Mouse (Mus musculus): ENCODE measurements at regions not wholly inside any gene's neighbourhood (a gene's known extent, or its start where the extent isn't known, plus 50 kb on each side); places are given as distances from the start of the nearest gene placed in this dataset.

GRCm38 (mm10) chr17:62330226-62330625 is 550.9 kb downstream of the Efna5 start:
- 96% methylated on average over 4 of the region's 4 CpGs for WGBS
- no peak for DNase-seq
- Histone ChIP-seq H3K27ac (ENCODE audit: control insufficient read depth, insufficient read depth, low read length) (no peak overlapping the region), H3K27me3 (ENCODE audit: control insufficient read depth, insufficient read depth, low read length) (no peaks in the 10 kb centered on the region), H3K4me1 (replicated peaks; ENCODE audit: control insufficient read depth, insufficient read depth, low read length) (no peaks in the 10 kb centered on the region), H3K36me3 (ENCODE audit: control insufficient read depth, insufficient read depth, low read length) (no peaks in the 10 kb centered on the region), H3K4me3 (ENCODE audit: control insufficient read depth, insufficient read depth, low read length) (no peak overlapping the region)
- TF ChIP-seq CTCF (IDR thresholded peaks at IDR 0.05; ENCODE audit: borderline replicate concordance, control insufficient read depth, extremely low read depth, insufficient read depth, low read length, poor library complexity) (no peak), POLR2A (IDR thresholded peaks at IDR 0.05; ENCODE audit: control insufficient read depth, extremely low read depth, insufficient read depth, low read length, poor library complexity) (no peak)

- Histone ChIP-seq H3K36me3 (ENCODE audit: control insufficient read depth, insufficient read depth, low read length) (no peaks in the 10 kb centered on the region), H3K27ac (ENCODE audit: control insufficient read depth, insufficient read depth, low read length) (no peak overlapping the region), H3K4me3 (ENCODE audit: control insufficient read depth, insufficient read depth, low read length) (no peak overlapping the region), H3K4me1 (replicated peaks; ENCODE audit: control insufficient read depth, insufficient read depth, low read length) (no peaks in the 10 kb centered on the region), H3K27me3 (ENCODE audit: control insufficient read depth, insufficient read depth, low read length) (no peaks in the 10 kb centered on the region)
- DNase-seq: no peak
- no peak for TF ChIP-seq POLR2A (IDR thresholded peaks at IDR 0.05; ENCODE audit: control insufficient read depth, extremely low read depth, insufficient read depth, low read length, poor library complexity)
- TF ChIP-seq CTCF (IDR thresholded peaks at IDR 0.05; ENCODE audit: borderline replicate concordance, control insufficient read depth, extremely low read depth, insufficient read depth, low read length, poor library complexity): no peak
These were observed 554.3 kb downstream of the Efna5 start for GRCm38 (mm10) chr17:62326844-62327243.

GRCm38 (mm10) chr17:62319033-62319432 is 562.1 kb downstream of the Efna5 start:
- Histone ChIP-seq H3K27me3 (ENCODE audit: control insufficient read depth, insufficient read depth, low read length) (no peaks in the 10 kb centered on the region), H3K27ac (ENCODE audit: control insufficient read depth, insufficient read depth, low read length) (no peak overlapping the region), H3K4me3 (ENCODE audit: control insufficient read depth, insufficient read depth, low read length) (no peak overlapping the region), H3K4me1 (replicated peaks; ENCODE audit: control insufficient read depth, insufficient read depth, low read length) (no peaks in the 10 kb centered on the region), H3K36me3 (ENCODE audit: control insufficient read depth, insufficient read depth, low read length) (no peaks in the 10 kb centered on the region)
- TF ChIP-seq POLR2A (IDR thresholded peaks at IDR 0.05; ENCODE audit: control insufficient read depth, extremely low read depth, insufficient read depth, low read length, poor library complexity): no peak
- no peak for TF ChIP-seq CTCF (IDR thresholded peaks at IDR 0.05; ENCODE audit: borderline replicate concordance, control insufficient read depth, extremely low read depth, insufficient read depth, low read length, poor library complexity)
- 89% methylated on average over 4 of the region's 4 CpGs for WGBS
- no peak for DNase-seq

- Histone ChIP-seq H3K27me3 (ENCODE audit: control insufficient read depth, insufficient read depth, low read length) (no peaks in the 10 kb centered on the region), H3K36me3 (ENCODE audit: control insufficient read depth, insufficient read depth, low read length) (no peaks in the 10 kb centered on the region), H3K4me1 (replicated peaks; ENCODE audit: control insufficient read depth, insufficient read depth, low read length) (no peaks in the 10 kb centered on the region), H3K27ac (ENCODE audit: control insufficient read depth, insufficient read depth, low read length) (no peak overlapping the region), H3K4me3 (ENCODE audit: control insufficient read depth, insufficient read depth, low read length) (no peak overlapping the region)
- peak; percentile 20 for DNase-seq
- WGBS: 76% methylated on average over 3 of the region's 3 CpGs
- no peak for TF ChIP-seq CTCF (IDR thresholded peaks at IDR 0.05; ENCODE audit: borderline replicate concordance, control insufficient read depth, extremely low read depth, insufficient read depth, low read length, poor library complexity)
- TF ChIP-seq POLR2A (IDR thresholded peaks at IDR 0.05; ENCODE audit: control insufficient read depth, extremely low read depth, insufficient read depth, low read length, poor library complexity): no peak
These were observed 571.1 kb downstream of the Efna5 start for GRCm38 (mm10) chr17:62310059-62310458.

GRCm38 (mm10) chr17:62307111-62307510 is 574.0 kb downstream of the Efna5 start:
- Histone ChIP-seq H3K4me1 (replicated peaks; ENCODE audit: control insufficient read depth, insufficient read depth, low read length) (no peaks in the 10 kb centered on the region), H3K36me3 (ENCODE audit: control insufficient read depth, insufficient read depth, low read length) (no peaks in the 10 kb centered on the region), H3K27ac (ENCODE audit: control insufficient read depth, insufficient read depth, low read length) (no peak overlapping the region), H3K4me3 (ENCODE audit: control insufficient read depth, insufficient read depth, low read length) (no peak overlapping the region), H3K27me3 (ENCODE audit: control insufficient read depth, insufficient read depth, low read length) (no peaks in the 10 kb centered on the region)
- DNase-seq: no peak
- WGBS: 89% methylated on average over 2 of the region's 2 CpGs
- TF ChIP-seq CTCF (IDR thresholded peaks at IDR 0.05; ENCODE audit: borderline replicate concordance, control insufficient read depth, extremely low read depth, insufficient read depth, low read length, poor library complexity) (no peak), POLR2A (IDR thresholded peaks at IDR 0.05; ENCODE audit: control insufficient read depth, extremely low read depth, insufficient read depth, low read length, poor library complexity) (no peak)

GRCm38 (mm10) chr17:62306524-62306923 is 574.6 kb downstream of the Efna5 start:
- Histone ChIP-seq H3K27ac (ENCODE audit: control insufficient read depth, insufficient read depth, low read length) (no peak overlapping the region), H3K36me3 (ENCODE audit: control insufficient read depth, insufficient read depth, low read length) (no peaks in the 10 kb centered on the region), H3K27me3 (ENCODE audit: control insufficient read depth, insufficient read depth, low read length) (no peaks in the 10 kb centered on the region), H3K4me1 (replicated peaks; ENCODE audit: control insufficient read depth, insufficient read depth, low read length) (no peaks in the 10 kb centered on the region), H3K4me3 (ENCODE audit: control insufficient read depth, insufficient read depth, low read length) (no peak overlapping the region)
- 94% methylated on average over 1 of the region's 1 CpGs for WGBS
- no peak for DNase-seq
- TF ChIP-seq POLR2A (IDR thresholded peaks at IDR 0.05; ENCODE audit: control insufficient read depth, extremely low read depth, insufficient read depth, low read length, poor library complexity) (no peak), CTCF (IDR thresholded peaks at IDR 0.05; ENCODE audit: borderline replicate concordance, control insufficient read depth, extremely low read depth, insufficient read depth, low read length, poor library complexity) (no peak)

GRCm38 (mm10) chr17:62305140-62305539 is 576.0 kb downstream of the Efna5 start:
- Histone ChIP-seq H3K36me3 (ENCODE audit: control insufficient read depth, insufficient read depth, low read length) (no peaks in the 10 kb centered on the region), H3K4me3 (ENCODE audit: control insufficient read depth, insufficient read depth, low read length) (no peak overlapping the region), H3K4me1 (replicated peaks; ENCODE audit: control insufficient read depth, insufficient read depth, low read length) (no peaks in the 10 kb centered on the region), H3K27ac (ENCODE audit: control insufficient read depth, insufficient read depth, low read length) (no peak overlapping the region), H3K27me3 (ENCODE audit: control insufficient read depth, insufficient read depth, low read length) (no peaks in the 10 kb centered on the region)
- WGBS: 19% methylated on average over 3 of the region's 3 CpGs
- no peak for DNase-seq
- TF ChIP-seq CTCF (IDR thresholded peaks at IDR 0.05; ENCODE audit: borderline replicate concordance, control insufficient read depth, extremely low read depth, insufficient read depth, low read length, poor library complexity): no peak
- no peak for TF ChIP-seq POLR2A (IDR thresholded peaks at IDR 0.05; ENCODE audit: control insufficient read depth, extremely low read depth, insufficient read depth, low read length, poor library complexity)
